Mouse (Mus musculus) cortical plate, adult 2 months (tissue): Measurements from ENCODE around the gene Nckap5l. TPM values are rescaled to one million over a fixed set of nuclear protein-coding genes. Genes with fewer than 3 reads are reported as not detected.
"Not testable (repeated sequence)": the region's sequence is repeated elsewhere in the genome, so short reads cannot be mapped to it uniquely, and the experiment has no call there.

Experiments
- H3K27ac ChIP-seq: fragments of 200-500 bp; 2 replicates; pipeline ENCODE4 v1.5.1; 2012; ENCODE audit warnings: low read length, control low read depth, inconsistent platforms; ENCODE audit not compliant: insufficient read depth
- H3K4me1 ChIP-seq: fragments of 200-500 bp; 2 replicates; pipeline ENCODE4 v1.6.1; 2011; ENCODE audit warnings: low read length; ENCODE audit not compliant: control insufficient read depth, insufficient read depth
- H3K4me3 ChIP-seq: fragments of 200-500 bp; 2 replicates; pipeline ENCODE4 v1.5.1; 2011; ENCODE audit warnings: mild to moderate bottlenecking, low read length, control low read depth; ENCODE audit not compliant: insufficient read depth
- CTCF ChIP-seq: fragments of 200-500 bp; IDR thresholded peaks from 2 replicates; pipeline ENCODE4 v1.5.1; 2011; ENCODE audit warnings: mild to moderate bottlenecking, control low read depth, low read length; ENCODE audit not compliant: insufficient read depth; ENCODE audit errors: extremely low read depth
- POLR2A ChIP-seq: fragments of 200-500 bp; IDR thresholded peaks from 2 replicates; pipeline ENCODE4 v1.6.1; 2011; ENCODE audit warnings: mild to moderate bottlenecking, low read length, control low read depth; ENCODE audit not compliant: insufficient read depth; ENCODE audit errors: extremely low read depth
- polyA plus RNA-seq: library from polyadenylated mRNA; depleted of rRNA; stranded (reverse); fragments of >200 nt; gene quantifications from 2 replicates; pipeline ENCODE4 v1.2.3, GENCODE M21; 2012

Gene Nckap5l
- polyA plus RNA-seq, 1 experiment: 11.9 TPM

- TF ChIP-seq CTCF (no peak), POLR2A (no peak)
- H3K27ac ChIP-seq: no peak overlapping the region
- peaks cover 10% of the 10 kb centered on the region; the same call in 1 of the 2 replicates for H3K4me1 ChIP-seq
- H3K4me3 ChIP-seq: no peak overlapping the region
Measured at GRCm38 (mm10) chr15:99453153-99453900, 4.2 kb downstream of the Nckap5l start.

- Histone ChIP-seq H3K4me1 (peaks cover 5% of the 10 kb centered on the region; the same call in 1 of the 2 replicates), H3K4me3 (no peak overlapping the region), H3K27ac (no peak overlapping the region)
- TF ChIP-seq CTCF: no peak
- no peak for TF ChIP-seq POLR2A
Measured at GRCm38 (mm10) chr15:99449751-99450280, 7.7 kb downstream of the Nckap5l start.

DNA sequence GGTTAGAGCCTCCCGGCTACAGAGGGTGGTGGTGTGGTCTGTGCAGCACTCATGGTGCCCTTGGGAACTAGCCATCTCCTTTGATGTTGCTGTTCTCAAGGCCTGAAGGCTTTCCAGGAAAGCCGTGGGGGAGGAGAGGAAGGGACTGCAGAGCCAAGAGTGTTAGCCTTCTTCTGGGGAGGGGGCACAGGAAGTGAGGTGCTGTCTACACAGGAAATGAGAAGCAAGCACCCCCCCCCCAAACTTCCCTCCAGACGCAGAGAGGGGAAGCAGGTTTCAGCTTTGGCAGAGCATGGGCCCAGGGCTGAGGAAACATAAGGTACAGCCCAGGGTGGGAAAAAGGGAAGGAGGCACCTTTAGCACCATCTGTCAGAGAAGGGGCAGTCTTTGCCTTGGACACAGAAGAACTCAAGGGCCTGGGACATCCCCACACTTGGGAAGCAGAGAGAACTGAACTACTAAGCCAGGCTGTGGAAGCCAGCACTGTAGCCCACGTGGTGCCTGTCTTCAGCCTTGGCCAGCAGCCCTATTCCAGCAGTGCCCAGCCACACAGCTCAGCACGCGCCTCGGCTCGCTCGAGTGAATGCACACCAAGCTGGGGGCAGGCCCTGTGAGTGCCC, 8.3 kb downstream of the Nckap5l start:
- TF ChIP-seq CTCF: no peak
- no peak for TF ChIP-seq POLR2A
- Histone ChIP-seq H3K4me1 (peaks cover 5% of the 10 kb centered on the region; the same call in 1 of the 2 replicates), H3K27ac (no peak overlapping the region), H3K4me3 (no peak overlapping the region)

GRCm38 (mm10) chr15:99446136-99446535, 11.4 kb downstream of the Nckap5l start:
- H3K4me1 ChIP-seq, H3K4me3 ChIP-seq, H3K27ac ChIP-seq: not testable (repeated sequence)

GRCm38 (mm10) chr15:99445567-99445966, 12.0 kb downstream of the Nckap5l start:
- Histone ChIP-seq H3K4me1 (peaks cover 5% of the 10 kb centered on the region; the same call in 1 of the 2 replicates), H3K27ac (no peak overlapping the region), H3K4me3 (no peak overlapping the region)
- TF ChIP-seq POLR2A: no peak
- TF ChIP-seq CTCF: no peak

GRCm38 (mm10) chr15:99442358-99442757, 15.2 kb downstream of the Nckap5l start:
- no peaks in the 10 kb centered on the region for H3K4me1 ChIP-seq
- TF ChIP-seq POLR2A: no peak
- TF ChIP-seq CTCF: no peak
- no peak overlapping the region for H3K27ac ChIP-seq
- H3K4me3 ChIP-seq: no peak overlapping the region

GRCm38 (mm10) chr15:99440816-99441457, 16.6 kb downstream of the Nckap5l start:
- TF ChIP-seq POLR2A (no peak), CTCF (no peak)
- 0 out of 2 replicates have a peak overlapping the region, but pooled peaks have one; percentile 14 for H3K27ac ChIP-seq

GRCm38 (mm10) chr15:99440112-99440815, 17.3 kb downstream of the Nckap5l start:
- Histone ChIP-seq H3K4me1 (no peaks in the 10 kb centered on the region), H3K27ac (0 out of 2 replicates have a peak overlapping the region, but pooled peaks have one; percentile 14), H3K4me3 (no peak overlapping the region)
- TF ChIP-seq POLR2A: no peak
- TF ChIP-seq CTCF: no peak

More at GRCm38 (mm10) chr15:99440816-99441457, 16.6 kb downstream of the Nckap5l start:
- Histone ChIP-seq H3K4me3 (no peak overlapping the region), H3K4me1 (no peaks in the 10 kb centered on the region)

- Histone ChIP-seq H3K27ac (no peak overlapping the region), H3K4me1 (no peaks in the 10 kb centered on the region), H3K4me3 (no peak overlapping the region)
- TF ChIP-seq CTCF (no peak), POLR2A (no peak)
Measured at GRCm38 (mm10) chr15:99438966-99439698, 18.4 kb downstream of the Nckap5l start.

GRCm38 (mm10) chr15:99433913-99434312, 23.6 kb downstream of the Nckap5l start:
- TF ChIP-seq CTCF (no peak), POLR2A (no peak)
- no peak overlapping the region for H3K4me3 ChIP-seq
- H3K27ac ChIP-seq: no peak overlapping the region
- H3K4me1 ChIP-seq: no peaks in the 10 kb centered on the region
